Mouse (Mus musculus): ENCODE results near the gene Olfr676. TPM values are rescaled to one million over a fixed set of nuclear protein-coding genes. Genes with fewer than 3 reads are reported as not detected.

The Olfr676 gene
- polyA plus RNA-seq, 1 experiment = not detected

GRCm38 (mm10) chr7:105080905-105081304 is 48.4 kb downstream of the Olfr676 start, which contains the start of gene Olfr679:
TSS of gene Olfr679 (plus strand) at chr7:105081205.
- Histone ChIP-seq H3K27me3 (ENCODE audit: control insufficient read depth, insufficient read depth, low read length) (no peaks in the 10 kb centered on the region), H3K36me3 (ENCODE audit: control insufficient read depth, insufficient read depth, low read length) (no peaks in the 10 kb centered on the region), H3K4me1 (ENCODE audit: control insufficient read depth, insufficient read depth, insufficient read length) (no peaks in the 10 kb centered on the region), H3K4me3 (ENCODE audit: extremely low read depth, insufficient read depth, insufficient read length) (no peak within 1 kb of the TSS), H3K27ac (ENCODE audit: insufficient read depth, low read length) (no peak within 1 kb of the TSS)
- TF ChIP-seq POLR2A (IDR thresholded peaks at IDR 0.05; ENCODE audit: low read depth, low read length) (no peak), CTCF (IDR thresholded peaks at IDR 0.05; ENCODE audit: extremely low read depth, insufficient read depth, insufficient read length, insufficient replicate concordance) (no peak)
- no peak for DNase-seq (ENCODE audit: low read depth in 1 of 2, low spot score in 2 of 2)
- 56% methylated on average over 1 of the region's 1 CpGs for WGBS

Other genes with a start within 250 kb of the Olfr676 start
- not detected in 2 replicates for gene Usp17lb, start 190.1 kb upstream of the Olfr676 start, polyA plus RNA-seq (2012; rRNA removed)
- not detected in 2 replicates for gene Usp17la, start 175.7 kb upstream of the Olfr676 start, polyA plus RNA-seq (2012; rRNA removed)
- not detected in 2 replicates for gene Olfr665, start 154.7 kb upstream of the Olfr676 start, polyA plus RNA-seq (2012; rRNA removed)
- gene Olfr666, start 136.7 kb upstream of the Olfr676 start, polyA plus RNA-seq (2012; rRNA removed) = not detected in 2 replicates
- gene Olfr667, start 111.2 kb upstream of the Olfr676 start, polyA plus RNA-seq (2012; rRNA removed) = not detected in 2 replicates
- gene Olfr668, start 104.6 kb upstream of the Olfr676 start, polyA plus RNA-seq (2012; rRNA removed) = not detected in 2 replicates
- gene Olfr669, start 98.5 kb upstream of the Olfr676 start, polyA plus RNA-seq (2012; rRNA removed) = not detected in 2 replicates
- gene Olfr670, start 70.1 kb upstream of the Olfr676 start, polyA plus RNA-seq (2012; rRNA removed) = not detected in 2 replicates
- not detected in 2 replicates for gene Olfr671, start 53.6 kb upstream of the Olfr676 start, polyA plus RNA-seq (2012; rRNA removed)
- gene Olfr672, start 30.7 kb upstream of the Olfr676 start, polyA plus RNA-seq (2012; rRNA removed) = not detected in 2 replicates
- not detected in 2 replicates for gene Olfr675, start 4.2 kb upstream of the Olfr676 start, polyA plus RNA-seq (2012; rRNA removed)
- not detected in 2 replicates for gene Olfr677, start 18.7 kb downstream of the Olfr676 start, polyA plus RNA-seq (2012; rRNA removed)
- gene Olfr678, start 31.8 kb downstream of the Olfr676 start, polyA plus RNA-seq (2012; rRNA removed) = not detected in 2 replicates
- not detected in 2 replicates for gene Olfr679, start 48.5 kb downstream of the Olfr676 start, polyA plus RNA-seq (2012; rRNA removed)
- not detected in 2 replicates for gene Olfr680-ps1, start 60.1 kb downstream of the Olfr676 start, polyA plus RNA-seq (2012; rRNA removed)
- gene Olfr681, start 84.1 kb downstream of the Olfr676 start, polyA plus RNA-seq (2012; rRNA removed) = not detected in 2 replicates
- gene Olfr683, start 114.3 kb downstream of the Olfr676 start, polyA plus RNA-seq (2012; rRNA removed) = not detected in 2 replicates
- not detected in 2 replicates for gene Olfr684, start 131.0 kb downstream of the Olfr676 start, polyA plus RNA-seq (2012; rRNA removed)
- gene Olfr685, start 153.3 kb downstream of the Olfr676 start, polyA plus RNA-seq (2012; rRNA removed) = not detected in 2 replicates
- not detected in 2 replicates for gene Olfr686, start 174.8 kb downstream of the Olfr676 start, polyA plus RNA-seq (2012; rRNA removed)